Mouse (Mus musculus) testis, adult 2 months (tissue): Measurements from ENCODE around the gene Tldc2.

Experiments used
- CTCF ChIP-seq: fragments of 200-500 bp; IDR thresholded peaks from 2 replicates; pipeline ENCODE4 v1.5.1; 2012; ENCODE audit warnings: low read depth, mild to moderate bottlenecking, inconsistent platforms, low read length, moderate library complexity; ENCODE audit not compliant: control insufficient read depth, insufficient read depth, insufficient replicate concordance
- POLR2A ChIP-seq: fragments of 200-500 bp; IDR thresholded peaks from 2 replicates; pipeline ENCODE4 v1.6.1; 2012; ENCODE audit warnings: low read depth, mild to moderate bottlenecking, inconsistent platforms, low read length, moderate library complexity; ENCODE audit not compliant: control insufficient read depth

GRCm38 (mm10) chr2:157045932-157046331 lies 40.9 kb upstream of the Tldc2 start:
- TF ChIP-seq CTCF (no peak), POLR2A (no peak)
